Mouse (Mus musculus) gastrocnemius, adult 8-10 months (tissue): ENCODE measurements around the gene Rph3al. TPM values are rescaled to one million over a fixed set of nuclear protein-coding genes. Genes with fewer than 3 reads are reported as not detected.

Source experiments
- DNase-seq, 2 experiments: peaks; one replicate each; pipeline ENCODE4 v3.0.0; 2022; ENCODE audit warnings: low spot score in 2 of 2
- total RNA-seq, 4 experiments: library from RNA; stranded (reverse); gene quantifications; 2 replicates each; pipeline ENCODE4 v1.2.4; 2022

Rph3al gene
- total RNA-seq, 4 experiments from 2014 or later, result 14.1 to 17.5 (median 14.9) TPM

DNA sequence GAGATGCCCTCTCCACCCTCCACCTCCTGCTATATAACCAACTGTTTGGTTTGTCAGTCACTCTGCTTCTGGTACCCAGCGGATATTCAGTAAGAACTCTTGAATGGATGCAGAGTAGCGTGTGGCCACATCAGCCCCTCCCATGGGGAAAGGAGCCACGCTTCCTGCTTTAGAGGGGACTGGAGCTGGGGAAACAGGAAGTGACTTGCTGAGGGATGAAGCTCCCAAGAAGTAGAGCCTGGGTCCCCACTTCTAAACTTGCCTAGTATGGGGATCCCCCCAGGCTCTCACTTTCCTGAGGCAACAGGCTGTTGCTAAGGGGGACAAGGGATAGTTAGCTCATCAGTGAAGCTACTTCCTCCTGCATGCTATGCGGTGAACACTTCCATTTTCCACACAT, 30.8 kb downstream of the Rph3al start:
- DNase-seq, result no peak

DNA sequence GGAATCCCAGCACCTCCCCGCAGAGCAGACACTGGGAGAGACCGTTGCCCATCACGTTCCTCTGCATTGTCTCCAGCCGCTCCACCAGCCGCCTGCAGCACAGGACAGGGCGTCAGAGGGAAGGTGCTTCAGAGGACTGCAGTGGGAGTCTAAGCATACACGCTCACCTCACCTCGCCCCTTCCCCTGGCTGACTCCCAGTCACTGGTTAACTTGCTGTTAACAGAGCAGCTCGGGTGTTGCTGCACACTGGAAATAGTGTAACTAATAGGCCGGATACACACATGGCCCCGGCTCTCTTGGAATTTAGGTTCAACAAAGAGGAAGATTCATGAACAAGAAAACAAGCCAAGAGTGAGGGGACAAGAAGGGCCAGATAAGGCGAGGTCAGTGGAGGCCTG, 31.7 kb downstream of the Rph3al start:
- DNase-seq, result no peak

DNA sequence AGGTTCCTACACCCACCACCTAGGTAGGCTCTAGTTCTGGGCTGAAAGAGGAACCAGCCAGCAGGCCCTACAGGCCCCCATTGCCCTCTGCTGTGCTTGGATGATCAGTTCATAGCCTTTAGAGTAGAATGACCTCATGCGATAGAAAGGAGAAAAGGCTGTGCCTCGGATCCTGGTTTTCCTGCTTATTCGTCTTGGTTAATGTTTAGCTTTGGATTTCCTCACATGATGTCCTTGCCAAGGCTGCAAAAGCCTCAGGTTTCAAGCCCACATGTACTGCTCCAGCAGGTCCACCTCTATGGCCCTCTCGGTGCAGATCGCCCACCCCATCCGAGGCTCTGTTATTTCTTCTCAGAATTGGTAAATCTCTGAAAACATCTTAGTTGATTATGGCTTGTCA, 33.2 kb downstream of the Rph3al start:
- no peak for DNase-seq

DNA sequence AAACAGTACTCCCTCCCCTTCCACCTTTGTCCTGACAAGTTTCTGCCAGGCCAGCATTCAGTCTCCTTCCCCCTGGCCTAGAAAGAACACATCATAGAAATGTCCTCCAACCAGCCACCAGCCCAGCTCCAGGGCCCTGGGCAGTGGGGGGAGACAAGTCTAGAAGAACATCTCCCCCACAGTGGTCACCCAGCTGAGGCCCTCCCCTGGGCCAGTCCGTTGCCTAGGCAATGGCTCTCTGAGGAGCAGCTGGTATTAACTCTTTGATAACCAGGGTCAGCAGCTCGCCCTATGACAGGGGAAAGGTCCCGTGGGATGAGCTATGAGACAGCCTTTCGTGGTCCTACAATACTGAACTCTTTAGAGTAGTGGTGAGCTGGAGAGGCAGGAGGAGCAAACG, 33.7 kb downstream of the Rph3al start:
- no peak for DNase-seq

DNA sequence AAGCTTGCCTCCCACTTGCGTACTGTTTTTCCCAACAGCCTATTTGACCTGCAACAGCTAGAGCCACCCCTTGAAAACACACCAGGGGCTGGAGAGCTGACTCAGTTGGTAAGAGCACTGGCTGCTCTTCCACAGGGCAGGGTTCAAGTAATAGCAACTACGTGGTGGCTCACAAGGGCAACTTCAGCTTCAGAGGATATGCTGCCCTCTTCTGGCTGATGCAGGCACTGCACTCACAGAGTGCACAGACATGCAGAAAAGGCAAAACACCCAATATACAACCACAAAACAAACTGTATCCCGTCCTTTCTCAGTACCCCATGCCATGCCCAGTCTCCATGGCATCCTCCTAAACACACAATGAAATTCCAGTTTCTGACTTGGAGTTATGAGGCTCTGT, 34.7 kb downstream of the Rph3al start:
- no peak for DNase-seq

DNA sequence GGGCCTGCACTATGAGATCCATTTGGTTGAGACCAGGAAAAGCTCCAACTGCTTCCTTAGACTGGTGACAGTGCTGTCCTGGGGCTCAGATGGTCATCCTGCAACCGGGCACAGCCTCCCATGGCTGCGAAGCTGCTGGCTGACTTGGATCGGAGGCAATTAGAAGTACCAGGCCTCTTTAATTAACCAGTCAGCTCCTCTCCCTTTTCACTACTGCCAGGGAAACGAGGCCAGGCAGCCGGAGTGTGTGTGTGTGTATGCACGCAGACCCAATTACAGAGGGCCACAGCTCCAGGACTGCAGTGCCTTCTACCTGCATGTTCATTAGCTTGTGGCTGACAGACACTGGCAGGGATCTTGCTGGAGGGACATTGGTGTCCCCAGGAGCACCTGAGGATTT, 36.9 kb downstream of the Rph3al start:
- DNase-seq, result no peak

DNA sequence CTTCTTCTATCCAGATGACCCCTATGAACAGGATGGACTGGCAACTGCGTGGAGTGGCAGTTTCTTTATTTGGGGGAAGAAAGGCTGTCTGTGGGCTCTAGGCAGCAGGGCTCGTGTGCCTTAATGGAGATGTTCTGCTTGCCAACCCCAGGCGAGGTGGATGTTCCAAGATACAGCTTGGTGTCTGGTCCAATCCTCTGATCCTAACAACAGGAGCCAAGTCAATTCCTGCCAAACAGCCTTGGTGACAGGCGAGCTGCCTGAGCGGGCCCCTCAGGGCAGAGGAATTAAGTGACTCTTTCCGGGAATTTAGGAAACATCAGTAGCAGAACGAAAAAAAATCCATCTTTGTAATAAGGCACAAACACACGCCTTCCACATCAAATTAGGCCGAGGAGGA, 38.6 kb downstream of the Rph3al start:
- DNase-seq, result no peak

DNA sequence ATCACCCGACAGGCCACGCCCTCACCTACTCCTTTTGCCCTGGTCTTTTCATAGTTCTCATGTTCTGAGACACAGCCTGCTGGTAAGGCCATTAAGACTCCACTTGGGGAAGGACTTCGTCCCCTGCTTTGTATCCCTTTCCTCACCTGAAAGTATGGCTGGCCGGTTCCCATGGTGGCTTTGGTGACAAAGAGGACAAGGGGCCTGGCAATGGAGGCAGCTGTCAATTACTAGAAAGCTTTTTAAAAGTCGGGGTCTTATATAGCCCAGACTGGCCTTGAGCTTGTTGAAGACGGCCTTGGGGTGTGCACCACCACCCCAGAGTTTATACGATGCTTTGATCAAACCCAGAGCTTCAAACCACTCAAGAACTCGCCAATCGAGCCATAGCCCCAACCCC, 39.7 kb downstream of the Rph3al start:
- no peak for DNase-seq

DNA sequence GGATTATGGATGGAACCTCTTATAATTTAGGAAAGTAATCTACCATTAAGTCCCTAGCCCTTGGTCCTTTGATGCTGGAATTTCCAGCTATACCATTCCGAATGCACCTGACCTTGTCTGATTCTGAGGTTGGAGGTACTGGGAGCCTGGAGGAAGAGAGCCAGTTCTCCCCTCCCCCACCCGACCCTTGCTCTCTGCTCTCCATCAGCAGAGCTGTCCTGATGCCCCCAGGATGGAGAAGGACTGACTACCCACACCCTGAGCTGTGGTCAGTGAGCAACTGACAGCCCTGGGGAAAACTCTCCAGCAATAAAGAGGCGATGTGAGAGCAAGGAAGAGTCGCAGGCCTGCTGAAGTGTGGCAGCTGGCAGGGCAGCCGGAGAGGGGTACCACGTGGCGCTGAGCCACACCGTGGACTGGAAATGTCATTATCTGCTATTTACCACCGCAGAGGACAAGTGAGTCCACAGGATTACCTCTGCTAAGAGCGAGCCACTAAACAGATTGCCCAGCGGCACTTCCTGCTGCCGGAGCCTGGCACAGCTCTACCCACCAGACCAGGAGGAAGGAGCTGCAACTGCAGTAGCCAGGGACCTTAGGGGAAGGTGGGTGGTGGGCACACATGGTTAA, 43.3 kb downstream of the Rph3al start:
- no peak for DNase-seq

DNA sequence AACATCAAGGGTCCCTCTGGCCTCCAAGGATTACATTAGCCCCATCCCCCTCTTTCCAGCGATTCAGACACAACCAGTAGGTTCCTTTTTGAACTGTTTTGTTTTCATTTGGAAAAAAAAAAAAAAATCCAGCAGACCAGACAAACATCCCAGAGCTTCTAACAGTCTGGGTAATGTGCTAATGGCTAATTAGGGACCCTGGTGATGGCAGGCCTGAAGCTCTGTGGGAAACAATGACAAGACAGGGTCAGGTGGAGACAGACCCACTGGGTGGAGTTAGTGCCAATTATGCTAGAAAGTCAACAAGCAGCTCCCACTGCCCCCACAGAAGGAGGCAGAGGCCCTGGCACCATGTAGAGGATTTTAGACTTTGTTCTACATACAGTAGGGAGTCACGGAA, 44.3 kb downstream of the Rph3al start:
- DNase-seq, result no peak

DNA sequence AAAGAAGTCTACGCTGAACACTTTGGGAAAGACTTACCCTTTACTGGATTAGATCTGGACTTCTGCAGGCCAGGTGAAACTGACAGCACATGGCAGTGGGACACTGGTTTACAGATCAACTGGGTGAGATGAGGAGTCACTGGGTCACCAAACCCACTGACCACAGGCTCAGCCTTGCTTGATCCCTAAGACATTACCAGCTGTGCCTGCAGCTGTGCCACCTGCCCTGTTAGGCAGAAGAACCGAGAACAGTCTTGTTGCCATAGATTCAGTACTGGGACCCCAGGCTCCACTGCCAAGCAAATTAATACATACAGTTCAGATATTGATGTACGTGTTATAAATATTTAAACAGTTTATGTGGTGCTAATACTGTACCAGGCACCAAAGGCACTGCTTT, 50.9 kb downstream of the Rph3al start:
- DNase-seq, result no peak

DNA sequence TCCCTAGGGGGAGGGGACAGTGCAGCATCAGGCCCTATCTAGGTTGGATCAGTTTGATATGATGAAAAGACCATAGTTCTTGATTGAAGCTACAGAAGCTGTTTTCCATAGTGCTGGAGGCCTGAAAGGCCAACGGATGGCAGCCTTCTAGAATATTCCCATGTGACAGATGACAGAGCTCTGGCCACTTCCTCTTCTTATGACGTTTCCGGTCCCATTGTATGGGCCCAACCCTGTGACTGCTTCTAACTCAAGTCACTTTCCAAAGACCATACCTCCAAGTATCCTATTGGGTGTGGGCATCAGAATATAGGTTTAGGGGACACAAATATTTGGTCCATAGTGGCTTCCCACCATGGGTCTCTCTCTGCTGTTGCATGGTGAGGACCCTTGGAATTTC, 57.0 kb downstream of the Rph3al start:
- DNase-seq, result no peak

DNA sequence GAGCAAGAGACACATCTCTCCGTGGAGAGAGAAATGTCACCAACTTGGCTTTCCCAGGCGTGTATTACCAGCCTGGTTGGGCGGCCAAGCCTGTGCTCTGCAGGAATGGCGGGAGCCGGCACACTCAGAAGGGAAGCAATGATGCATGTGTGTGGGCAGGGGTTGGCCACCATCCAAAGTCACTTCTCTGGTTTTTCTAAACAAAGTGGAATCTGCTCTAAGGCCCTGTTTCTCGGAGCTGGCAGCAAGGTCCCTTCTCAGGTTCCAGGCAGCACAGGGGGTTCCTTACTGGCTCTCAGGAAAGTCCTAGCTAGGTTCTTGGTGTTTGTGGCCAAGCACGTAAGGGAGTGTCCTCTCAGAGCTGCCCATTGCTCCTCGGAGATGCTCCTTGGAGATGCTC, 58.2 kb downstream of the Rph3al start:
- DNase-seq, result no peak

DNA sequence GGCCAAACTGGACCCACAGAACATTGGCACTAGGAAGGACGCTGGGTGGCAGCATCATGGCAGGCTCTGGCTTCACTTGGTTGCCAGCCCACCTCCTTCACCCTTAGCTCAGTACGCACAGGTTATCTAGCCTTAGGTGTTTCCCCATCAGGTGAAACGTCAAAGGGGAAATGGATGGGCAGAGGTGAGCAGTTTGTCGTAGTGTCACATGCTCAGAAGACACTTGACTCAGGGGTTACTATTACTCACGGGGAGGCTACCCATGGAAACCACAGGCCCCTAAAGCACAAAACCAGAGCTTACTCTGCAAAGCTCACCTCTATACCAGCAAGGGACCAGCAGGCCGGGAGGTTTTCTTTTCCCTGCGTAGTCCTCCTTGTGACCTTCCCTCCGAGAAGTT, 59.8 kb downstream of the Rph3al start:
- no peak for DNase-seq

DNA sequence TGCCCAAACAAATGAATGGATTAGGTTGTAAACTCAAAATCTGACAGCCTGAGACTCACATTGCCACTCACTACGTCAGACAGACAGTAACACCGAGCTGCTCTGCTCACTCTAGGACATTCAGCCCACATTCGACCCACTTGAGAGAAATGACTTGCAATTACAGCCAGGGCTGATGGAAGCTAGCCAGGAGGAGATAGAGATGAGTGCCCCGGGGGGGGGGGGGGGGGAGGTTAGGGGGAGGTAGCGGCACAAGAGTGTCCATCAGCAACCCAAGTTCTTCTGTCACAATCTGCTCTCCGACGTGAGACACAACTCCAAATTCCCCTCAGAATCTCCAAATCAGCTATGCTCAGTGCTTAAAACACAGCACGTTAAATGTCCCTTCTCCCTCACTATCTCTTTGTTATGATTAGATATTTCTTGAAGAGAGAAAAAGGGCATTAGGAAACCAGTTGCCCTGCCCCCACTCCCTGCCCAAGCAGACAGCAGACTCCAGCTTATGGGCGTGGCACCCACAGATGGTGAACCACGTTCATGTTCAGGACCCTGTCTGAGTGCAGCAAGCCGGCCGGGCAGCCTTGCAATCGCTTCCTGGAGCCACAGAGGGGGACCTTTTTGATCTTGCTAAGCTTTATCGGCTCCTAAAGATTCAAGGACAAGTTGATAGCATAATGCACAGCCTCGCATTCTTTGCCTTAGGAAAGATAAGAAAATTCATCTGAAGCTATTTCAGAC, 62.0 kb downstream of the Rph3al start:
- no peak for DNase-seq

DNA sequence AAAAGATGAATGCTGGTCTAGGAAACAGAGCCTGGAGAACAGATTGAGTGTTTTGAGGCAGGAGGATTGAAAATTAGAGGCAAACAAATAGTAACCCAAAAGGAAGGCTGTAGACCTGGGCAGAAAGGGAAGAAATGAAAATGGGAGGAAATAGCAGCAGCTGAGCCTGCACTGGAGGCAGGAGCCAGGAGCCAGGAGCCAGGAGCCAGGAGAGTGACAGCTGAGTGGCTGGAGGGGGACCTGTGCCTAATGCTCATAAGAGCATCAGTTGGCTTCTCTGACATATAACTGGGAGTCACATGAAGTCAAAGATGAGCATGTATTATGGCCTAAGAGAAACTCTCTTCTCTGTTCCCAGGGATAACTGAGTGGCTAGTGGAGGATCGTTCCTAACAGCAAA, 66.5 kb downstream of the Rph3al start:
- DNase-seq, result no peak

DNA sequence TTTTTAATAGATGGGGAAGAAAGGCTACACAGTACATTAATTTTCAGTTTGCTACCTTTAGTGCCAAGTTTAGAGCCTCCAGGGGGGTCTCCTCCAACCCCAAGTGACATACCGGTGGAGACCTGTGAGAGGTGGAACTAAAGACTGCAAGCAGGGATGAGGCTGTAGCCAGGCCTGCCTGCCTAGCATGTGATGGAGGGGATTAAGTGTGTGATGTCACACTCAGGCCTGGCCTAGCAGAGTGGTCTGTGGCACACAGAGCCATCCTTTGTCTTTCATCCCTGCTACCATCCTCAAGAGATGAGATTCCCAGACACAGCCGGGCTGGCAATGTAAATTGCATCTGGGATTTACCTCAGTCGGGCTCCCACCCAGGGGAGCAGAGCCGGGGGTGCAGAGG, 67.3 kb downstream of the Rph3al start:
- no peak for DNase-seq

DNA sequence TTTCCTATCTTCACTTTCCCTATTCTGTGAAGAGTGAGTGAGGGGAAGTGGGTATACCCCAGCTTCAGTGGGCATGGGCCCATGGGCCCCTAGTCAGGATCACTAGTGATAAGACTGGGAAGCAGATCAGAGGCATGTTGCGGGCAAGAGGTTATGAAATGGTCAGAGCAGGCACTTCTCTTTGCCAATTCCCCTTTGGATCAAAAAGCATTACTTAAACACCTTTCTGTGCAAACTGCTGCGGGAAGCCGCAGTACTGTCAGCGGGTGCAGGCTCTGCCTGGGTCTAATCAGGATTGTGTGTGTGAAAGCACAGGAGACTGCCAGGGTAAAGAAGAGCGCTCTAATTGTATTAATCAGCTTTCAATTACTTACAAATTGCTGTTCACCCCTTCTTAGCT, 67.8 kb downstream of the Rph3al start:
- DNase-seq, result no peak

DNA sequence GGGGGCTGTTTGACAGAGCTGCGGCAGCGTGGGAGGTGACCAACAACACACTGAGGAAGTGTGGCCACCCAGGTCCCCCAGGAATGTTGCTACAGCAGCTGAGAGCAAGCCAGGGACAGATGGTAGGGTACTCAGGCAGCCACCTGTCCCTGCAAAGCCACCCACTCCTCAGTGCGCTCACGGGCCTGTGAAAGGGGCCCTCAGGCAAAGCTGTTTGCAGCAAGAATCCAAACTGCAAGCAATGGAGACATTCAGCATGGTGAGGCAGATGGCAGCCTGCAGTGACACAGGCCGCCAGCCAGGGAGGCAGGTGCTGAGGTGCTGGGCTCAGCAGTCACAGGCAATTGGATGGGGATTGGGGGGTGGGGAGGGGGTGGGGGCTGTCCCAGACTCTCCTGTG, 68.3 kb downstream of the Rph3al start:
- no peak for DNase-seq

DNA sequence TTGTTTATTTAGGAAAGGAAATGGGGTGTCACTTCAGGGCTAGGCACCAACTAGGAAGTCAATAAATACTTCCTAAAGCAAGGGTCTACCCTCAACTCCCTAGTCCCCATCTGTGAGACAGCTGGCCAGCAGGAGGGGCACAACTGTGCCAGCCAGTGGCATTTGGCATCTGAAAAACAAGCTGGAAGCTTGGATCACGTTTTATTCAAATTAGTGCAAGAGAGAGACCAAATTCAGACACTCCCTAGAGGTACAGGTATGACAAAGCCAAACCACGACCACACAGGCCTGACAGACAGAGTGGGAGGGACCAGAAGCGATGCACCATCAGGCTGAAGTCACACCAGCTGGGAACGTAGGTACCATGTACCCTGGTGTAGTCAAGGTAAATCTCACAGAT, 71.4 kb downstream of the Rph3al start:
- DNase-seq, result no peak

DNA sequence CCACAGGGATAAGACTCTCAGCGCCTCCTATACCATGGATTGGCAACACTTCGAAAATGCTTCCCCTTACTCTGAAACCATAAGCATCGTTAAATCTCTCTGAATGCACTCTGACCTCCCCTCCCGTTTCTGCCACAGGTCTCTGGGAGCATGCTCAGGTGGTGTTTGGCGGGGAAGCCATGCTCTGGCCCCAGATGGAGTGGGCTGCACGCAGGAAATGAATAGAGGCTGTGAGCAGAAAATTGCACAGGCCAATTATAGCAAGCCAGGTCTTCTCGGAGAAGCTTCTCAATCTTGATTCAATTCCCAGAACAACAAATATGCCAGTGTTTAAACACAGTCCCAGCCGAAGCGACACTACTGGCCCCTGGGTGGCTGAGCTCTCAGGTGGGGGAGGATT, 72.4 kb downstream of the Rph3al start:
- no peak for DNase-seq

DNA sequence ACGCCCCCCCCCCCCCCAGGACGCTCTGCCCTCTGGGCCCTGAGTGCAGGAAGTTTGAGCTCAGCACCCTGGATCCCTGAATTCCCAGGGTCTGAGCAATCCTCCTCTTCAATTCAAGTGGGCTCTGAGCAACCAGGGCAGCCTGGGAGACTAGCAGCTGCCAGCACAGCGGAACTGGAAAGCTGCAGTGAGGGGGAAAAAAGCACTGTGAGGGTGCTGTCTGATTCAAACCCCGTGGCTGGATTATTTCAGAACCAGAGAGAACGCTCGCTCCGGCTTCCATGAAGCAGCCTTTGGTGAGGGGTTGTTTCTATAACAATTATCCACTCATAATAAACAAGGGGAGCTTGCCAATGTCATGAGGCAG, 73.0 kb downstream of the Rph3al start:
- no peak for DNase-seq

DNA sequence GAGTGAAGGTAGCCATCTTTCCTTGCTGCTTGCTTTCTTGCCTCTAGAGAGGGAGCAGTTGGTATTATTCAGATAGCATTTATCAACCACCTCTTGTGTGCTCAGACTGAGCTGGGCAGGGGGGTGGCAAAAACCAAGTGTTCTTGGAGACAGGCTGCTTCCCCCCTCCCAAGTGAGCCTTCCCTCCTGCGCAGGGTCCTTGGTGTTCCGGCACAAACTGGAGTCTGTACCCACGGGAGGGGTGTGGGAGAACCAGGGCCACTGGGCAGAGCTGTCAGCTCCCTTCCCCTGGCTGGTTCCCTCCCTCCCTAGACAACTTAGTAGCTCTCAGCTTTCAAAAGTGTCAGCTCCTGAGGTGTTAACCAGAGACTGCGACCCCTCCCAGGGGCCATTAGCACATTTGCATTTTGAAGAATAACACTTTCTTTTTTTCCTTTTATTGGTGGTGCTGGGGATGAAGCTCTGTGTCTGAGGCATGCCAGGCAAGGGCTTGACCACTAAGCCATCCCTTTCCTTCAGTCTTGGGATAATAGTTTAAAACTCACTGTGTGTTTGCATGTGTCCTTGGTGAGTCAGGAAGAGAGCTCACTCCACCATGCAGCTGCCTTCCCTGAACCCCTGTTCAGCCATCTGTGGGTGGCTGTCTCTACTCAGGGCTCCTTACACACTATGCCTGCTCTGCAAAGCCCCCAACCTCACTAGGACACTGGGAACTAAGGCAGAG, 73.5 kb downstream of the Rph3al start:
- no peak for DNase-seq
